Mouse (Mus musculus): ENCODE results near the gene Rtl1.

GRCm38 (mm10) chr12:109540739-109541539 is 59.2 kb downstream of the Rtl1 start:
- TF ChIP-seq CTCF (IDR thresholded peaks at IDR 0.05; ENCODE audit: borderline replicate concordance, extremely low read depth, insufficient read depth, insufficient read length) (no peak), POLR2A (IDR thresholded peaks at IDR 0.05; ENCODE audit: borderline replicate concordance, extremely low read depth, insufficient read depth, insufficient read length, poor library complexity, severe bottlenecking) (peak; percentile 16; the same call in 1 of the 2 replicates)
